Mouse (Mus musculus) neural tube, embryonic 14.5 days (tissue): Measurements from ENCODE around the gene Rps2. TPM values are rescaled to one million over a fixed set of nuclear protein-coding genes. Genes with fewer than 3 reads are reported as not detected.

Source experiments
- ATAC-seq: fragments of 200-750 bp; cut with Nextera tagmentation; 2 replicates; pipeline ENCODE4 v1.8.0; 2017; ENCODE audit warnings: low read depth, mild to moderate bottlenecking, moderate TSS enrichment, moderate library complexity
- H3K27ac ChIP-seq: fragments of 300-500 bp; sonication (generic); 2 replicates; pipeline ENCODE4 v1.5.1; 2014; ENCODE audit warnings: low read depth, mild to moderate bottlenecking, control low read depth, low read length, moderate library complexity, mixed read lengths
- H3K27me3 ChIP-seq: fragments of 300-500 bp; sonication (generic); 2 replicates; pipeline ENCODE4 v1.6.1; 2014; ENCODE audit warnings: low read length; ENCODE audit not compliant: control insufficient read depth, insufficient read depth
- H3K36me3 ChIP-seq: fragments of 300-500 bp; sonication (generic); 2 replicates; pipeline ENCODE4 v1.6.1; 2014; ENCODE audit warnings: low read length, mixed read lengths; ENCODE audit not compliant: control insufficient read depth, insufficient read depth
- H3K4me1 ChIP-seq: fragments of 300-500 bp; sonication (generic); 2 replicates; pipeline ENCODE4 v1.6.1; 2014; ENCODE audit warnings: low read length; ENCODE audit not compliant: control insufficient read depth, insufficient read depth
- H3K4me2 ChIP-seq: fragments of 300-500 bp; sonication (generic); 2 replicates; pipeline ENCODE4 v1.6.1; 2014; ENCODE audit warnings: mild to moderate bottlenecking, low read depth, low read length, control low read depth
- H3K4me3 ChIP-seq: fragments of 300-500 bp; sonication (generic); 2 replicates; pipeline ENCODE4 v1.5.1; 2014; ENCODE audit warnings: low read depth, low read length, control low read depth, mixed read lengths
- H3K9ac ChIP-seq: fragments of 300-500 bp; sonication (generic); replicated peaks from 2 replicates; pipeline ENCODE4 v1.6.1; 2014; ENCODE audit warnings: low read depth, mild to moderate bottlenecking, control low read depth, low read length, mixed read lengths
- H3K9me3 ChIP-seq: fragments of 300-500 bp; sonication (generic); 2 replicates; pipeline ENCODE4 v1.6.1; 2016; ENCODE audit warnings: low read length; ENCODE audit not compliant: control insufficient read depth
- WGBS: fragments of 180-500 bp; shearing (Covaris S2); extraction: QIAGEN DNeasy Blood & Tissue Kit; methylation state at CpG from one replicate; pipeline ENCODE4 v1.1.7; 2014; 5-methylcytosine and 5-hydroxymethylcytosine counted together
- polyA plus RNA-seq: library from polyadenylated mRNA; unstranded; fragments of >200 nt; fragmentation: Nextera tagmentation; extraction: Ambion mirVana; gene quantifications from 2 replicates; pipeline ENCODE4 v1.2.1, GENCODE M21; 2014

The Rps2 gene
- polyA plus RNA-seq, 1 experiment from 2014 or later: 742 TPM

GRCm38 (mm10) chr17:24724184-24724583, 6.3 kb downstream of the Rps2 start, which contains the start of gene Ndufb10:
TSS of gene Ndufb10 (minus strand) at chr17:24724478.
- 0% methylated on average over 30 of the region's 30 CpGs for WGBS

GRCm38 (mm10) chr17:24725637-24726390, 7.9 kb downstream of the Rps2 start:
- H3K4me2 ChIP-seq: no peak overlapping the region
- H3K9ac ChIP-seq: no peak overlapping the region
- H3K4me1 ChIP-seq: peaks cover 24% of the 10 kb centered on the region
- H3K27ac ChIP-seq: no peak overlapping the region
- H3K27me3 ChIP-seq: no peaks in the 10 kb centered on the region
- peaks cover 14% of the 10 kb centered on the region for H3K36me3 ChIP-seq
- no peak for ATAC-seq
- WGBS: 74% methylated on average over 3 of the region's 3 CpGs
- no peaks in the 10 kb centered on the region for H3K9me3 ChIP-seq
- no peak overlapping the region for H3K4me3 ChIP-seq

More at GRCm38 (mm10) chr17:24724184-24724583, 6.3 kb downstream of the Rps2 start, which contains the start of gene Ndufb10:
- Histone ChIP-seq H3K4me2 (peak within 1 kb of the TSS; percentile 81), H3K4me3 (peak within 1 kb of the TSS; percentile 76), H3K36me3 (peaks cover 14% of the 10 kb centered on the region), H3K9ac (peak within 1 kb of the TSS; percentile 86), H3K4me1 (peaks cover 24% of the 10 kb centered on the region), H3K27me3 (no peaks in the 10 kb centered on the region), H3K9me3 (no peaks in the 10 kb centered on the region), H3K27ac (peak within 1 kb of the TSS; percentile 81)
- peak; percentile 62 for ATAC-seq

- Histone ChIP-seq H3K27me3 (no peaks in the 10 kb centered on the region), H3K4me2 (no peak within 1 kb of the TSS), H3K9ac (no peak within 1 kb of the TSS), H3K9me3 (no peaks in the 10 kb centered on the region), H3K27ac (no peak within 1 kb of the TSS), H3K36me3 (no peaks in the 10 kb centered on the region), H3K4me1 (peaks cover 11% of the 10 kb centered on the region), H3K4me3 (no peak within 1 kb of the TSS)
- 81% methylated on average over 2 of the region's 2 CpGs for WGBS
- ATAC-seq: no peak
Observed at GRCm38 (mm10) chr17:24727618-24728017, 9.7 kb downstream of the Rps2 start, which contains the start of gene Rpl3l. TSS of gene Rpl3l (plus strand) at chr17:24727820.

- 71% methylated on average over 17 of the region's 17 CpGs for WGBS
- H3K9ac ChIP-seq: no peak overlapping the region
Observed at GRCm38 (mm10) chr17:24728184-24728583, 10.3 kb downstream of the Rps2 start.

GRCm38 (mm10) chr17:24729067-24729466, 11.2 kb downstream of the Rps2 start:
- 82% methylated on average over 6 of the region's 6 CpGs for WGBS
- Histone ChIP-seq H3K4me1 (no peaks in the 10 kb centered on the region), H3K27me3 (no peaks in the 10 kb centered on the region), H3K27ac (no peak overlapping the region), H3K4me3 (no peak overlapping the region), H3K9ac (no peak overlapping the region), H3K36me3 (no peaks in the 10 kb centered on the region), H3K9me3 (no peaks in the 10 kb centered on the region), H3K4me2 (no peak overlapping the region)
- no peak for ATAC-seq

More at GRCm38 (mm10) chr17:24728184-24728583, 10.3 kb downstream of the Rps2 start:
- Histone ChIP-seq H3K36me3 (no peaks in the 10 kb centered on the region), H3K4me2 (no peak overlapping the region), H3K4me3 (no peak overlapping the region), H3K27me3 (no peaks in the 10 kb centered on the region), H3K4me1 (peaks cover 5% of the 10 kb centered on the region), H3K27ac (no peak overlapping the region), H3K9me3 (no peaks in the 10 kb centered on the region)
- ATAC-seq: no peak

DNA sequence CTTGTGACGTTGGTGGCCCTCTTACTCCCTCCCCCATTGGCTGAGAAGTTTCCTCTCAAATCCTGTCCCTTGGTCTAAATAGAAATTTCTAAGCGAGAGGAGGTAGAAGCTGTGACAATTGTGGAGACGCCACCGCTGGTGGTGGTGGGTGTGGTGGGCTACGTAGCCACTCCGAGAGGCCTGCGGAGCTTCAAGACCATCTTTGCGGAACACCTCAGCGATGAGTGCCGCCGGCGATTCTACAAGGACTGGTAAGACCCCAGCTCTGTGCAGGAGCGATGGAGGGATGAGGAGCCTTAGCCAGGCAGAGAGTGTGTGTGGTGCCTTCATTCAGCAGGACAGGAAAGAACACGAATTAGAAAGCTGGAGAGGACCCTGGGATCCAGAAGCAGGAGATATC, 12.9 kb downstream of the Rps2 start:
- H3K27me3 ChIP-seq: no peaks in the 10 kb centered on the region
- no peaks in the 10 kb centered on the region for H3K9me3 ChIP-seq
- H3K9ac ChIP-seq: no peak overlapping the region
- 81% methylated on average over 14 of the region's 14 CpGs for WGBS
- no peak overlapping the region for H3K4me3 ChIP-seq
- no peaks in the 10 kb centered on the region for H3K36me3 ChIP-seq
- no peak overlapping the region for H3K27ac ChIP-seq
- 0 out of 2 replicates have a peak, but pooled peaks cover 1% of the 10 kb centered on the region for H3K4me1 ChIP-seq
- no peak overlapping the region for H3K4me2 ChIP-seq
- ATAC-seq: no peak

- WGBS: 82% methylated on average over 9 of the region's 12 CpGs
- H3K9ac ChIP-seq: no peak overlapping the region
- no peak overlapping the region for H3K4me3 ChIP-seq
- H3K4me2 ChIP-seq: no peak overlapping the region
- H3K27me3 ChIP-seq: no peaks in the 10 kb centered on the region
- ATAC-seq: no peak
- no peaks in the 10 kb centered on the region for H3K36me3 ChIP-seq
- no peaks in the 10 kb centered on the region for H3K9me3 ChIP-seq
- H3K27ac ChIP-seq: no peak overlapping the region
- H3K4me1 ChIP-seq: peaks cover 5% of the 10 kb centered on the region; the same call in 1 of the 2 replicates
Observed at GRCm38 (mm10) chr17:24732233-24732935, 14.5 kb downstream of the Rps2 start.

DNA sequence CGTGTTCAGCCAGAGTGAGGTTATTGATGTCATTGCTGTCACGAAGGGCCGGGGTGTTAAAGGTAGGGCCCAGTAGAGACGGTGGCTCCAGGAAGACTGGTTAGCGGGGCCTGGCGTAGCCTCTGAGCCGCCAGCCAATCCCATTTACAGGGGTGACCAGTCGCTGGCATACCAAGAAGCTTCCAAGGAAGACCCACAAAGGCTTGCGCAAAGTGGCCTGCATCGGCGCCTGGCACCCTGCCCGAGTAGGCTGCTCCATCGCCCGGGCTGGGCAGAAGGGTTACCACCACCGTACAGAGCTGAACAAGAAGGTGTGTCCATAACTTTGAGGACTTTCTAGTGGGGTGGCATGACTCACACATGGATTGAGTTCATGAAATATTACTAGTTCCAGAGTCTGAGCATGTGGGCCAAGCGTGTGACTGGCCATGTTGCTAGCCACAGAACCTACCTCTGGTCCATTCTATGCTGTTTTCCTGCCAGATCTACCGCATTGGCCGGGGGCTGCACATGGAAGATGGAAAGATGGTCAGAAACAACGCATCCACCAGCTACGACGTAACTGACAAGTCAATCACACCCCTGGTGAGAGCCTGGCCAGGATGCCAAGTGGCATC, 15.6 kb downstream of the Rps2 start:
- 92% methylated on average over 21 of the region's 21 CpGs for WGBS
- no peaks in the 10 kb centered on the region for H3K27me3 ChIP-seq
- no peak for ATAC-seq

More for the DNA sequence above, 15.6 kb downstream of the Rps2 start:
- no peaks in the 10 kb centered on the region for H3K36me3 ChIP-seq
- H3K9me3 ChIP-seq: no peaks in the 10 kb centered on the region
- H3K4me1 ChIP-seq: peaks cover 5% of the 10 kb centered on the region; the same call in 1 of the 2 replicates
- no peak overlapping the region for H3K4me2 ChIP-seq
- no peak overlapping the region for H3K4me3 ChIP-seq
- no peak overlapping the region for H3K27ac ChIP-seq
- H3K9ac ChIP-seq: no peak overlapping the region
